Mouse (Mus musculus) left cerebral cortex, adult 2 months (tissue): ENCODE results near the gene Rasa1. TPM values are rescaled to one million over a fixed set of nuclear protein-coding genes. Genes with fewer than 3 reads are reported as not detected.

Source experiments
- DNase-seq, 2 experiments: peaks; one replicate each; pipeline ENCODE4 v3.0.0; 2021 to 2022; ENCODE audit warnings: low spot score in 2 of 2, mixed read lengths in 1 of 2; ENCODE audit errors: extremely low spot score in 1 of 2
- H3K27ac ChIP-seq: fragments of 200-600 bp; 2 replicates; pipeline ENCODE4 v1.8.1; 2022
- H3K4me3 ChIP-seq: fragments of 200-600 bp; 2 replicates; pipeline ENCODE4 v1.8.1; 2022
- CTCF ChIP-seq: fragments of 200-600 bp; IDR thresholded peaks from 2 replicates; pipeline ENCODE4 v1.8.1; 2022; ENCODE audit warnings: antibody characterized with exemption, mild to moderate bottlenecking, moderate library complexity
- intact Hi-C: fragments of 180-260 bp; cut with DNase I; formaldehyde crosslinking; loops from one replicate; pipeline ENCODE4 v1.15.1; 2025
- long read RNA-seq, 2 experiments: library from polyadenylated mRNA; stranded (forward); transcript quantifications; one replicate each; pipeline ENCODE4 v2.0.0; 2021; ENCODE audit warnings: borderline mapping rate in 2 of 2
- total RNA-seq, 2 experiments: library from RNA; stranded (reverse); gene quantifications; 2 replicates each; pipeline ENCODE4 v1.2.3; 2021

Gene Rasa1
- total RNA-seq = 10 to 100 TPM; 57.1 to 59.0 TPM
- long read RNA-seq, experiment 1, full-length matches to known transcripts = 47 of 60 reads
- long read RNA-seq, experiment 1, partial matches to known transcripts = 6 of 60 reads
- long read RNA-seq, experiment 1, other reads (novel, unspliced or antisense) = 7 of 60 reads
- long read RNA-seq, experiment 2, full-length matches to known transcripts = 25 of 33 reads
- long read RNA-seq, experiment 2, partial matches to known transcripts = 0 of 33 reads
- long read RNA-seq, experiment 2, other reads (novel, unspliced or antisense) = 8 of 33 reads

- H3K27ac ChIP-seq = peak within 1 kb of the TSS; percentile 94
- DNase-seq = peak; percentile 92 to 93
- intact Hi-C loops = loop anchor here (2.0 to 5.0 kb wide), 2 partner anchors 22 to 148 kb away; no protein-coding TSS in a partner anchor
- peak within 1 kb of the TSS; percentile 89 for H3K4me3 ChIP-seq
- no peak for TF ChIP-seq CTCF
Observed at GRCm38 (mm10) chr13:85288843-85289713, at the start of gene Rasa1. Rasa1 (minus strand) TSS chr13:85289130.

- TF ChIP-seq CTCF = no peak
Observed at GRCm38 (mm10) chr13:85311547-85311946, 22.6 kb upstream of the Rasa1 start.

GRCm38 (mm10) chr13:85310968-85311367 is 22.0 kb upstream of the Rasa1 start:
- intact Hi-C loops = loop anchor here (2.0 to 5.0 kb wide), 3 partner anchors 22 to 126 kb away; partner anchors contain the start of gene Rasa1
- TF ChIP-seq CTCF = no peak
- Histone ChIP-seq H3K27ac (no peak overlapping the region), H3K4me3 (no peak overlapping the region)
- peak; percentile 12 to 18 for DNase-seq

More at GRCm38 (mm10) chr13:85311547-85311946, 22.6 kb upstream of the Rasa1 start:
- Histone ChIP-seq H3K27ac (no peak overlapping the region), H3K4me3 (no peak overlapping the region)
- intact Hi-C loops = loop anchor here (2.0 to 5.0 kb wide), 3 partner anchors 23 to 126 kb away; partner anchors contain the start of gene Rasa1
- DNase-seq = no peak

- no peak for TF ChIP-seq CTCF
- no peak overlapping the region for H3K4me3 ChIP-seq
- H3K27ac ChIP-seq = no peak overlapping the region
- intact Hi-C loops = loop anchor here (2.0 to 5.0 kb wide), 3 partner anchors 22 to 127 kb away; partner anchors contain the start of gene Rasa1
- DNase-seq = no peak
Observed at GRCm38 (mm10) chr13:85310483-85310882, 21.6 kb upstream of the Rasa1 start.

GRCm38 (mm10) chr13:85306039-85306438 is 17.1 kb upstream of the Rasa1 start:
- DNase-seq = no peak
- intact Hi-C loops = no loop called here
- Histone ChIP-seq H3K4me3 (no peak overlapping the region), H3K27ac (no peak overlapping the region)
- no peak for TF ChIP-seq CTCF

GRCm38 (mm10) chr13:85290651-85291050 is 1.7 kb upstream of the Rasa1 start:
- DNase-seq = no peak
- H3K4me3 ChIP-seq = no peak overlapping the region
- no peak for TF ChIP-seq CTCF
- no peak overlapping the region for H3K27ac ChIP-seq
- intact Hi-C loops = no loop called here

- no peak for DNase-seq
- TF ChIP-seq CTCF = no peak
- peak overlapping the region; percentile 89 for H3K4me3 ChIP-seq
- intact Hi-C loops = loop anchor here (2.0 to 5.0 kb wide), 2 partner anchors 22 to 149 kb away; no protein-coding TSS in a partner anchor
- peak overlapping the region; percentile 94 for H3K27ac ChIP-seq
Observed at GRCm38 (mm10) chr13:85288574-85288842, 422 bp downstream of the Rasa1 start.

GRCm38 (mm10) chr13:85287876-85288573 is 905 bp downstream of the Rasa1 start:
- DNase-seq = peak in 1 of 2 experiments; percentile 38
- intact Hi-C loops = loop anchor here (2.0 to 5.0 kb wide), 2 partner anchors 23 to 149 kb away; no protein-coding TSS in a partner anchor
- Histone ChIP-seq H3K27ac (peak overlapping the region; percentile 94), H3K4me3 (peak overlapping the region; percentile 89)
- TF ChIP-seq CTCF = no peak

GRCm38 (mm10) chr13:85282626-85283025 is 6.3 kb downstream of the Rasa1 start:
- no peak overlapping the region for H3K4me3 ChIP-seq
- intact Hi-C loops = no loop called here
- H3K27ac ChIP-seq = no peak overlapping the region
- no peak for DNase-seq
- no peak for TF ChIP-seq CTCF

GRCm38 (mm10) chr13:85278951-85279350 is 10.0 kb downstream of the Rasa1 start:
- no peak overlapping the region for H3K4me3 ChIP-seq
- no peak for DNase-seq
- no peak for TF ChIP-seq CTCF
- intact Hi-C loops = no loop called here
- no peak overlapping the region for H3K27ac ChIP-seq

- no peak for DNase-seq
- no peak for TF ChIP-seq CTCF
- intact Hi-C loops = no loop called here
- no peak overlapping the region for H3K4me3 ChIP-seq
- H3K27ac ChIP-seq = no peak overlapping the region
Observed at GRCm38 (mm10) chr13:85274572-85274971, 14.4 kb downstream of the Rasa1 start.

- intact Hi-C loops = no loop called here
- no peak for TF ChIP-seq CTCF
- DNase-seq = no peak
- Histone ChIP-seq H3K27ac (no peak overlapping the region), H3K4me3 (no peak overlapping the region)
Observed at GRCm38 (mm10) chr13:85273788-85274187, 15.1 kb downstream of the Rasa1 start.
